Mouse (Mus musculus) mesoderm, embryonic 11.5 days (tissue): ENCODE results near the gene Gpd1l.
"Not testable (repeated sequence)": the region's sequence is repeated elsewhere in the genome, so short reads cannot be mapped to it uniquely, and the experiment has no call there.

Experiments
- DNase-seq: peaks from one replicate; pipeline ENCODE4 v3.0.0-alpha.2; 2012; ENCODE audit warnings: low read depth, low spot score

Gpd1l gene

DNA sequence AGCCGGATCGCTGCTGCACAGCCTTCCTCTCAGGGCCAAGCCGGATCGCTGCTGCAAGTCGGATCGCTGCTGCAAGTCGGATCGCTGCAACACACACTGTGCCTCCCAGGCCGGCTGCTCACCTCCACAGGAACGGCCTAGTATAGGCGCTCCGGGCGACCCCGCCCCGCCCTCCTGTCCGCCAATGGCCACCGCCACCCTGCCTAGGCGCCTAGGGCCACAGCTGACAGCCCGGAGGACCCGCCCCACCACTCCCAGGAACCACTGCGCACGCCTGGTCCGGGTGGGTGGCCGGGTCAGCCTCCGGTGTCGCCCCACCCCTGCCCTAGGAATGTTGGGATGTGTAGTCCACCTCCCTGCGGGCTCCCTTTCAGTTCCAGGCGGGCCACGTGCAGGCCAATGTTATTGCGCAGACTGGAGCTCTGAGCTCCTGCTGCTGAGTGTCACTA is at the start of gene Gpd1l:
Gene Gpd1l, minus strand, starts transcription at position 265 of the 449 bp plus-strand sequence.
- peak; percentile 94 for DNase-seq

DNA sequence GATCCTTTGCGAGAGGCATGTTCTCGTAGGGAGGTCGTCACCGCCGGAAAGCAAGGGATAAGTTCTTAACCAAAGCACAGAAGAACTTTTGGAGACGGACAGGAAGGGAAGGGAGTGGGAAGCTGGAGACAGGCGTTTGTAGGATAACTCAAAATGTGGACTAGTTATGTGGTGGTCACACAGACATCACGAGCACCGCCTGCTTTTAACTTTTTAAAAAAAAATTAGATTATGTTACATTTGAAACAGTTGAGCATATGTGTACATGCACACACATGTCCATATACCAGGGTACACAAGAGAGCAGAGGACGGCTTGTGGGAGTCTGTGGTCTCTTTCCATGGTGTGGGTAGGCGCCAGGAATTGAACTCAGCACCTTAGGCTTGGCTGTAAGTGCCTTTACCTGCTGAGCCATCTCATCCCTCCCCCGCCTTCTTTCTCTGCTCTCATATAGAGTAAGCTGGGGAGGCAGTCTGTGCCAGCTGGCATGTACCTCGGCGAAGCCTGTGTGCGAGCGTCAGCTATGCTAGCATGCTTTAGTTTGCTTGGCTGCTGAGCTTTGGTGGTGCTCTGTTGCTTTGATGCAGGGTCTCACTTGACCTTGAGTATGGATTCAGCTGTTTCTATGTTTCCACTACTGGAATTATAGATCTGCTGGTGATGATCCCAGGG is 49.0 kb upstream of the Gpd1l start, which contains the start of gene Rps27rt:
Gene Rps27rt, minus strand, starts transcription at position 51 of the 672 bp plus-strand sequence.
- no peak for DNase-seq

DNA sequence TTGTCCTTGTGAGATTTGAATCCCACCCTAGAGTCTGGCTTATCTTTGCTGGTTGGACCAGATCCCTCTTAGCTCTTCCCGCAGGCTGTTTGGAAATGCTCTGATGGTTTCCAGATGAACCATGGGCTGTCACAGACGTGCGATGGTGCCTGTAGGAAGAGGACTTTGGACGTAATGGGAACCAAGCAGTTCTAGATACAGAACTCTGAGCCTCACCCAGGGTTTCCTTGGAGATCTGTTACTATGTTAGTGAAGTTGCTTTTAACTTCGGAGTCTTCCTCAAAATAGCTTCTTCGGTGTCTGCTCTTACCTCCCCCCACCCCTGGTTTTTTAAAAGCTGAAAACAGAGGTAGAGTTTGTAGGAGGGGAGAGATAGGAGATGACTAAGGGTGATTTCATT is 46.2 kb upstream of the Gpd1l start:
- DNase-seq: no peak

DNA sequence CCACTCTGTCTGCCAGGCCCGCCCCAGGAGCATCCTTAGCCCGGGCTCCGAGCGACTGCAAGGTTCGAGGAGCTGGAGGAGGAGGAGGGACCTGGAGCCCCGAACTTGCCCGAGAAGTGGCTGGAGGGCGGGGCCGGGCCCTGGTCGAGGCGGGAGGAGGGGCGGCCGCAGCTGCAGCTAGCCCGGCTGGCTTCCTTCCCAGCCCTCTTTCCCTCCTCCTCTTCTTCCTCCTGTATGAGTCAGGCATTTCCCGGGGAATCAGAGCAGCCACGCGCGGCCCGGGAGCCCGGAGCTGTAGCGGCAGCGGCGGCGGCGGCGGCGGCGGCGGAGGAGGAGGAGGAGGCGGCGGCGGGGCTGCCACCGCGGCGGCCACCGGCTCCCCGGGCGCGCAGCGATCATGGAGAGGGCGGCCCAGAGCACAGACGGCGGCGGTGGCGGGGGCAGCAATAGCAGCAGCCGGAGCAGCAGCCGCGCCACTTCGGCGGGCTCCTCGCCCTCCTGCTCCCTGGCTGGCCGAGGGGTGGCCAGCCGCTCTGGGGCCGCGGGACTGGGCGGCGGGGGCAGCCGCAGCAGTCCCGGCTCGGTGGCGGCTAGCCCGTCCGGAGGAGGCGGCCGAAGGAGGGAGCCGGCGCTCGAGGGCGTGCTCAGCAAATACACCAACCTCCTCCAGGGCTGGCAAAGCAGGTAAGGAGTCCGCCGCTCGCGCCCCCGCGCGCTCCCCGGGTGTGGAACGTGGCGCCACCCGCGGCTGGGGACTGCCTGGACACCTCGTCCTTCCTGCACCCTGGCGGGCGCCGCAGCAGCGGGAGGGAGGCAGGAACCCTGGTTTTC is 44.7 kb upstream of the Gpd1l start, which contains the start of gene Osbpl10:
Gene Osbpl10, plus strand, starts transcription at position 289 of the 831 bp plus-strand sequence.
- peak; percentile 63 for DNase-seq

DNA sequence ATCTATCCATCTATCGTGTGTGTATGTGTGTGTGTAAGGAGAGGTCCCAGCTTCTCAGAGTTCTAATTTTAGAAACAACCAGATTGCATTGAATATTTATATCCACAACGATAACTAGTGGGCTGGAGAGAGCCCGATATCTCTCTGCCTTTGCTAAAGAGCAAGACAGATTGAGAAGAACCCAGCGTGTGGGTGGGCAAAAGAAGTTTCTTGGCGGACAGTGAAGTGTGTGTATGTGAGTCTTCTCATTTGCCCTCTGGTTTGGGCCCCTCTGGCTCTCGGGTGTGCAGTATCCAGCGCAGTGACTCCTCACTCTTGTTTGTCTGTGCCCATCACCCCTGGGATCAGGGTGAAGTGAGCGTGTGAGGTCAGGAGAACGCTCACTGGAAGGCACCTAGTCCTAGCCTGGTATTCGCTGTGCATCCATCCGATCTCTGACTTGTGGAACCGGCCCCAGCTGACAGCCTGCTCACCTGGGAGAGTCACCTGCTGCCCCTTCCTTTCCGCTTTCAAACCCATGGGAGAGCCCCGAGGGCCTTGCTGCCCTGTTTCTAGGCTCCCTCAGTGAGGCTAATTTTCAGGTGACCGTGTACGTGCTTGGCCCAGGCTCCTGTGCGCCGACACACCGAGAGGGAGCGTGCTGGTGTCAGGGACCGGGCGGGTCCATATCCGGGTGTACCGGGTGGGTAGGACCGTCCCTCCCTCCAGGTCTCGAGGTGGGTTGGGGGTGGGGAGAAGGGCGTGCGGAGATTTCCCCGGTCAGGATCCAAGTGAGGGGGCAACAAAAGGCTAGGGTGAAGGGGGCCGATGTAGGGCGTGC is 43.9 kb upstream of the Gpd1l start:
- no peak for DNase-seq

DNA sequence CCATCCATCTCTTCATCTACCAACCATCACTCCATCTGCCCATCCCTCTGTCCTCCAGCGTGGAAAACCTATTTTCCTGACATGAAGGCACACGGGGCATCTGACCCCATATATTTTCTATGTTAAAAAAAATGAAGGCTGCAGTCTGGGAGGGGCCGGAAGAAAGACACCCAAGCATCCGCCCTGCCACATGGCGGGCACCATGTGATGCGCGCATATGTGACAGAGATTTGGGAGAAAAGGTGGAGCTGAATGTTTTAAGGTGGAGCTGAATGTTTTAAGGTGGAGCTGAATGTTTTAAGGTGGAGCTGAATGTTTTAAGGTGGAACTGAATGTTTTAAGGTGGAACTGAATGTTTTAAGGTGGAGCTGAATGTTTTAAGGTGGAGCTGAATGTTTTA is 32.5 kb upstream of the Gpd1l start:
- not testable (repeated sequence) for DNase-seq

DNA sequence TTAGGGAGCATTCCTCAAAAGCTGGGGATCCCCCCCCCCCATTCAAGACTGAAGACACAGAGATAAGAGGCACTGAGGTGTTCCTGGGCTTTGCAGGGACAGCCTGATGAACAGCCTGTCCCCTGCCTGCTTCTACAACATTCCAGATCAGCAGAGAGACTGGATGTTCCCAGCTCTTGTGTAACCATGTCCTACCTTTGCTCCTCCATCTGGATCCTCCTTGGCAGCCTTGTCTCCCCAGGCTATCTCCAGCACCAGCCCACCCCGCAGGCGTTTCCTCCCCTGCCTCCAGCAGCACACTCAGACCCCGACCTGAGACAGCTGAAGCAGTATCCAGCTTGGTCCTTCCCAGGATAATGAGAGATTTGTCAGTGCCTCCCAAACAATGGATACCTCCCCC is 30.3 kb upstream of the Gpd1l start:
- DNase-seq: no peak

DNA sequence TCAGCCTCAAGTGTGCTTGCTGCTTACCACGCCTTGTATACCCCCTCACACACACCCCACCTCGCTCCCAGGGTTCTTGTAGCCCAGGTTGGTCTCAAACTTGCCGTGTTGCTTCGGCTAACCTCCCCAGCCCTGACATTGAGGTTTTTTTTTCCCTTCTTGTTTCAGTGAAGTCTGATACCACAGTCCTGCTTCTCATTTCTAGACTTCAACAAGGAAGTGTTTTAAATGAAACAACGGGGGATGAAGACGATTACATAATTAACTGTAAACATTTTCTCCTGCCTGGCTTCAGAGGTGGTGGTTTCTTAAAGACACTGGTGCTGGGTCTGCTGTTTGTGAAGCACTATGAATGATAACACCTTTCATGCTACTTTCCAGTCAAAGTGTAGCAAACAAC is 27.1 kb upstream of the Gpd1l start:
- no peak for DNase-seq

DNA sequence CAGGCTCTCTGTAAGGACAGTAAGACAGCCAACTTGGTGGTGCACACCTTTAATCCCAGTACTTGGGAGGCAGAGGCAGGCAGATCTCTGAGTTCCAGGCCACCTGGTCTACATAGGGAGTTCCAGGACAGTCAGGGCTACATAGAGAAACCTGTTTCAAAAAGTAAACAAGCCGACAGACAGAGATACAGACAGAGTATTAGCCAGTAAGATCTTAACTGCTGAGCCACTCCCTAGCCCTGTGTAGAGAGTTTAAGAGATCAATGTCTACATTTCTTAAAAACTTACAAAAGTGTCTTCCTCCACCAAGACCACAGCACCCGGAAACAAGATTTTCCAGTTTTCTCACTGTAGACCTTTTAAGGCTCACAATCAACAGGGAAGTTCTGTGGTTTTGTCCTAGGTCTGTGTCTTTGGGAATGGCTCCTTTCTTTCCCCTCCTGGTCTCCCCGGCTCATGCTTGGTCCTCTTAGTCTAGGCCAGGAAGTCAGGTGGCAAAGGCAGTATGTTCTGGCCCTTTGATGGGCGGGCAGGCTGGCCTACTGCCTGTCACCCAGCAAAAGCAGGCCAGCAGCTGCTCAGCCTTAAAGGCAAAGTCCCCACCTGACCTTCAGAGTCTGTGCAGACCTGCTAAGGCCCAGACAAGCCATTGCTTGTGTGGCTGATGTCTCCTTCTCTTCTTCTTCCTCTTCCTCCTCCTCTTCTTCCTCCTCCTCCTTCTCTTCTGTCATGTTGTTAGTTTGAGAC is 26.4 kb upstream of the Gpd1l start:
- no peak for DNase-seq

DNA sequence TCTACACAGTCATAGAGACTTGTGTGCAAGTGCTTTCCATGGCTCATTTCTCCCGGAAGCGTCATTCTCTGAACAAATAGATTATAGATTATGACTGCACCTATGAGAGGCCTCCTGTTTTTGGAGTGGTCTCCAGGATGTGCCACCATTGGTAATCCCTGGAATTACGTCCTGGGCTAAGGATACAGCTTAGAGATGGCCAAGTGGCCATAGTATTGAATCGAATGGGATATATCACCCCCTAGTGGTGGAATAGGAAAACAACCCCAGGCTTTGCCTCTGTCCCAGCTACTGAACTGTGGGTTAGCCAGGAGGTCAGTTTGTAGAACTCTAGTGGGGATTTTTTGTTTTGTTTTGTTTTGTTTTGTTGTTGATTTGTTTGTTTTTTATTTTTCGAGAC is 23.2 kb upstream of the Gpd1l start:
- DNase-seq: peak; percentile 70

DNA sequence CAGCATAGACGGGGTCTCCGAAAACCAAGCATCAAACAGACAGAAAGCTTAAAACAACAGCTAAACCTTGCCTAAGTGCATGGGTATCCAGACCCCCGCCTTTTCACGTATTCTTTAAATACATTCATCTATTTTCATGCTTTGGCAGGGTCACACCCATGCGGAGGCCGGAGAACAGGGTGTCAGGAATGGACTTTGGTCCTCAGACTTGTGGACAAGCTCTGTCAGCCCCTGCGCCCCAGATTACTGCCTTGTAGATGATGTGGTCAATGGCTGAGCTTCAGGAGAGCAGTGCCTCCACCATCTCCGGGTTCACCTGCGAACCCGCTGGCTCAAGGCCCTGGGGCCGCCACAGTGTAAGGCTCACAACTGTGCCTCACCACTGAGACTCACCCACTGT is 21.6 kb upstream of the Gpd1l start:
- no peak for DNase-seq

DNA sequence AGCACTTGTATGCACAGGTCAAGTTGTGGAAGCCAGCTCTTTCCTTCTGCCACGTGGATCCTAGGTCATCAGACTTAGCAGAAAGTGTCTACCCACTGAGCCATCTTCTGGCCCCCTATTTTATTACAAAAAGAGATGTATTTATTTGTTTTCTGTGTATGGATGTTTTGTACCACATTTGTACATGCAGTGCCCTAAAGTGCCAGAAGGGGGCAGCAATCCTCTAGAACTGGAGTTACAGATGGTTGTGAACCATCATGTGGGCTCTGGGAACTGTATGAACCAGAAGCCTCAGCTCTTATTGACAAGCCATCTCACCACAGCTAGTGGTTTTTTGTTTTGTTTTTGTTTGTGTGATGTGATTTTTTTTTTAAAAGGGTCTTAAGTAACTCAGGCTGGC is 19.1 kb upstream of the Gpd1l start:
- no peak for DNase-seq

DNA sequence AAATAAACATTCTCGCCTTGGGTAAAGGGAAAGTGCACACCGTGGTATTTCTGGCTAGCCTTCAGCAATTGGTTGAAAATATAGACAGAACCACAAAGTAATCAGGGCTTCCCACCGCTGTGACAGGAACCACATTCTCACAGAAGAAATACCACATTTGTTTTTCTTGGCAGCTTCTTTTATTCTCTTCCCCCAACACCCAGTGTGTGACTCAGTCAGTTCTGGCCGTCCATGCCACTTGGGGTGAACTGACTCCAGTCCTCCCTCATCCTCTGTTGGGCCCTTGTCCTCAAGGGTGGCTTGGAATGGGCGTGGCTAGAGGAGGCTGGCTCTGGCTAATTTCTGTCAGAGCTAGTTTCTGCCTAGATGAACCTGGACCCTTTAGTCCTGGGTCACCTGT is 14.6 kb upstream of the Gpd1l start:
- no peak for DNase-seq

DNA sequence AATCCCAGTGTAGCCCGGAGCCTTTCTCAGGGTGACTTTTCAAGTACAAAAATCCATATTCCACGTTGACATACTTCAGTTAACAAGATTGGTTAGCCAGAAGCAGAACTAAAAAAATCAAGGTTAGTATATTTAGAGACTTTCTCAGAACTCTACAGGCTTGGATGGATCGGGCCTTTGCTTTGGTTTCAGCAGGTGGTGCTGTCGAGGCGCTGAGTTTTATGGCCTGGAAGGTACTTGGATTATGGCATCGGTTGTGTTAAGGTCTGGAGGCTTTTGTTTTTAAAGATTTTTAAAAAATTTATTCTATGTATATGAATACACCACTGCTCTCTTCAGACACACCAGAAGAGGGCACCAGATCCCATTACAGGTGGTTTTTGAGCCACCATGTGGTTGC is 11.8 kb upstream of the Gpd1l start:
- no peak for DNase-seq

DNA sequence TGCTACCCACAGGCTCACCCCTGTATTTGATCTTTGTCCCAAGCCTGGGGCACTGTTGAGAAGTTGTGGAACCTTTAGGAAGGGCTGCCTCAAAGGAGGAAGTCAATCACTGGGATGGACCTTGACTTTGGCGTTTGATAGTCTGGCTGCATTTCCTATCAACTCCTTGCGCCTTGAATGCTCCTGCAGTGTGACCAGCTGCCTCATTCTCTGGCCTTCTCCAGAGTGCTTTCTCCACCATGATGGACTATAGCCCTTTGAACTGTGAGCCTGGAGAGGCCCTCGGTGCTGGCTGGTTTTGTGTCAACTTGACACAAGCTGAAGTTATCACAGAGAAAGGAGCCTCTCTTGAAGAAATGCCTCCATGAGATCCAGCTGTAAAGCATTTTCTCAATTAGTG is 10.9 kb upstream of the Gpd1l start:
- no peak for DNase-seq

DNA sequence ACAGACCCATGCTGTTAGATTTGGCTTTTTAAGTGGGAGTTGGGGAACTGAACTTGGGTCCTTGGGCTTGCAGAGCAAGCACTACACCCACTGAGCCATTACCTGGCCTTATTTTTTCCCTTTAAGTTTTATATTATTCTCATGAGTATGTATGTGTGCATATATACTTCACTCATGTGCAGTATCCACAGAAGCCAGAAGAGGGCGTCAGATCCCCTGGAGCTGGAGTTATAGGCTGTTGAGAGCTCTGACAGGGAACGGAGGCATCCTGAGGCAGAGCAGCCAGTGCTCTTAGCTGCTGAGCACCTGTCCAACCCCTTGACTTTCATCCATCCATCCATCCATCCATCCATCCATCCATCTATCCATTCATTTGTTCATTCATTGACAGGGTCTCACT is 2.9 kb upstream of the Gpd1l start:
- no peak for DNase-seq

DNA sequence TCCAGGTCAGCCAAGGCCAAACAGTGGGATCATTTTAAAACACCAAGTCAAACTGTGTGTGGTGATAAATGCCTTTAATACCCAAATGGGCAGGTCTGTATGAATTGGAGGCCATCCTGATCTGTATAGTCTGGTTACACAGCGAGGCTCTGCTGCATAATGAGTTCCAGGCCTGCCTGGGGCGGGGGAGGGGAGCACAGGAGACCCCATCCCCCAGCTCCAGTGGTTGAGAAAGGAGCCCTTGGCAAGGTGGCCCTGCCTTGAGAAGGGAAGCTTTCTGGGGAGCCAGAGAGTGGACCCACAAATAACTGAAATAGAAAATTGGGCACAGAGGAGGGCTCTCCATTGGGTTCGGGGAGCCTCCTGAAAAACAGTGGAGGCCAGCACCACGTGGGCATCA is 1.5 kb upstream of the Gpd1l start:
- no peak for DNase-seq

DNA sequence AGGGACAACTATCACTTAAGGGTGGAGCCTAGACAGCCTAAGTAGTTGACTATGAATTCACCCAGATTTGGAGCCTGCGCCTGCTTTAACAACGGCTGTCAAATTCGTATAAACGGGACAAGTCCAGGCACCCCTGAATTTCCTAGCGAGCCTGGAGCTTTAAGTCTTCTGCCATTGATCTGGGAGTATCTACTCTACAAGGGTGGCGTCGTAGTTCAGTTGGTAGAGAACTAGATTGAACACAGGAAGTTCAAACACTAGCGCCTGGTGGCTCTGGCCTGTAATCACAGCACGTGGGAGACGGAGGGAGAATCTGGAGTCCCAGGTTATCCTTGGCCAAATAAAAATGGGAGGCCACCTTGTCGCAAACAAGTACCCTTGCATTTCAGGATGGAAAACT is 444 bp upstream of the Gpd1l start:
- no peak for DNase-seq

DNA sequence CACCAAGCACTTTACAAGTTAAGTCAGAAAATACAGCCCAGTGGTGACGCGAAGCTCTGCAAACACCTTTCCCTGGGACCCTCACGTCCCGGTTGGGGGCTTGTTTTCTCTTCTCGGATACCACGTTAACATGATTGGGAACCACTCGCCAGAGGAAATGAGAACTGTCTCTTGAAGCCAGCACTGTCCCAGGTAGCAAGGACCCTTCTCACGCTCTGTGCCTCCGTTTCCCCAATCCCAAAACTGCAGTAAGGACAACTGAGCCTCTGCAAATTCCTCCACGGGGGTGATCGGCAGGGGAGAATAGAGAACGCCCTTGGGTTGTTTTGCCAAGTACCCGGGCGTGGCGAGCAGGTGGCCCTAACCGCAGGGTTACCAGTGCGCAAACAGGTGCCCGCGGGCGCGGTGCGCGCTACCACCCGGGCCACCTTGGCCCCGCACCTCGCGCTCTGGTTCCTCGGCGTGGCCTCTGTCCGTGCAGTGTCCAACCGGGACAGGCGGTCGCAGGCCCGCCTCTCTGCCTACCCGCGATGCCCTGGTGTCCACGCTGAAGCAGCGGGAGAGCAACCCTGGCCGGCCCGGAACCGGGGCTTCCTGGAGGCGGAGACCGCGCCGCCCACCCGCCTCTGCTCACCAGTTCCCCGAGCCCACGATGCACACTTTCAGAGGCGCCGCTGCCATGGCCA is 607 bp downstream of the Gpd1l start:
- no peak for DNase-seq

DNA sequence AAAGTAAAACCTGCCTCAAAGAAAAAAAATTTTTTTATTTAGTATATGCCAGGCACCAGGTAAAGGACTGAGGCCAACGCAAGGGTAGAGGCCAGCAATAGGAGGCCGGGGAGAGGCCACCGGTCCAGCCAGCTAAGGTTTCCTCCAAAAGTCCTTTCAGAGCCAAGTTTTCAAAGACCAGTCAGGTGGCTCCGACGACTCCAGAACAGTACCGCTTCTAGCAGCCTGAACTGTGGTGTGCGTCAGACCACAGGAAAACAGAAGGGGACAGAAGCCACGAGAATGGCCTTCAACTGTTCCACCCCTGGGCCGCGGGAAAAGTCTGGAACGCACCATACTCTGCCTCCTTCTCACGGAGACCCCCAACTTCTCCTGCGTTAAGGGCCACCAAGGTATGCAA is 1.2 kb downstream of the Gpd1l start:
- no peak for DNase-seq
